Comparison of ENCODE assay signal across 11 mouse cellular contexts in the genomic region with DNA sequence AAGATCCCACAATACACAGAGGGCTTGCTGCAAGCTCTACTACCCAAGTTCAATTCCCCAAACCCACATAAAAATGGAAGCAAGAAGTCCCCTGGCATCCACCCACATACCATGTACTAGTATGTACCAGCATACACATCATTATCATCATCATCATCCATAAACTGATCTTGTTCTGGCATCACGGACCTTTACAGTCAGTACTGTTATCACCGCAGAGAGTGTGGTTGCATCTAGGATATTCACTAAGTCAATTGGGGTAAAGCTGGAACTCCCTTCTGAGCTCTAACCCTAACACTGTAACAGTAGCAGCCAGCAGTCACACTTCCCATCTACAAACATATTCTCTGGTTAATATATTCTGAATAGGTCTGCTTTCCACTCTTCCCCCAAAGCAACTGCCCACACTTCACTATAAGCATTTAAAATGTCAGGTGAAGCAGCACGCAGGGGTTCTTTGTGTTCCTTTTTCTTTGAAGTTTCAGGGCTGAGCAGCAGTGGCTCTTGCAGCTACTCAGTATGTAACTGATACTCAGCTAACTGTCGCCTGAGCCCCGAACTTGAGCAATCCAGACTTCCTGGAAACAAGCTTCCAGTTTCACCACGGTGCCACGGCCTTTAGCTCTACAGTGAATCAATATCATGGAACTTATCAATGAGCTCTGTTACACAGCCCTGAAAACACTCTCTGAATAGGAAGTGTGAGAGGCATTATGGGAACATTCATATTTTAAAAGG. TPM values are rescaled to one million over a fixed set of nuclear protein-coding genes. Genes with fewer than 3 reads are reported as not detected.
DNase-seq lines count a peak whose midpoint lies in the region; ATAC-seq and TF ChIP-seq lines count a peak whose summit lies in the region.
"Had no signal": no experiment of that assay in that cellular context is flagged by ENCODE, and none has a peak within 500 bp of the region (broad histone marks: within the 10 kb centered on the region; RNA-seq: fewer than 3 reads in every experiment).

No protein-coding gene starts in this region.

- peak overlapping the region; percentile 78 for H3K27ac ChIP-seq in liver, adult 2 months (replicated peaks; ENCODE audit: insufficient read depth, low read depth, low read length)

- H3K4me1 ChIP-seq in liver, adult 2 months (ENCODE audit: control insufficient read depth, insufficient read depth, low read length): peaks cover 63% of the 10 kb centered on the region

- H3K79me2 ChIP-seq in liver, adult 2 months (ENCODE audit: control insufficient read depth, insufficient read depth, low read length): peaks cover 59% of the 10 kb centered on the region

- peak; percentile 79 for DNase-seq in heart, adult 11 months
- no peak for DNase-seq in heart, adult 18-20 months
- peak; percentile 50 for DNase-seq in NIH3T3 (ENCODE audit: low read depth)
- DNase-seq in liver, adult 2 months (ENCODE audit: extremely low read depth, low read depth, low spot score): peak; percentile 96
- no peak for DNase-seq in B cell, adult 2 months
- DNase-seq in Muller cell, postnatal 12 days (ENCODE audit: inconsistent ontology term): no peak
- DNase-seq in adrenal gland, postnatal 10 days: no peak
- DNase-seq: adrenal gland, postnatal 14 days; cerebellum, postnatal 25 days; kidney, postnatal 4 days had no signal

- no peaks in the 10 kb centered on the region for H3K27me3 ChIP-seq in liver, adult 2 months (ENCODE audit: control insufficient read depth, insufficient read depth, low read length)

- no peaks in the 10 kb centered on the region for H3K36me3 ChIP-seq in liver, adult 2 months (ENCODE audit: control insufficient read depth, insufficient read depth, low read length)

- WGBS in liver, adult 2 months: 12% methylated on average over 7 of the region's 7 CpGs

- no peak for TF ChIP-seq POLR2A in liver, adult 2 months (IDR thresholded peaks at IDR 0.05; ENCODE audit: extremely low read depth, insufficient read depth, low read length)

- TF ChIP-seq CTCF in liver, adult 2 months (IDR thresholded peaks at IDR 0.05; ENCODE audit: low read depth, low read length): no peak

- peak; percentile 83 for ATAC-seq in megakaryocyte progenitor cell, adult 5-6 weeks (replicated peaks; ENCODE audit: poor library complexity)

- H3K4me3 ChIP-seq in liver, adult 2 months (ENCODE audit: insufficient read depth, low read depth, low read length): no peak overlapping the region

- H3K9ac ChIP-seq in liver, adult 2 months (ENCODE audit: low read depth, low read length): peak overlapping the region; percentile 41

RNA-seq across cellular contexts. Expression of gene Abhd17c, which starts 8.8 kb away (rescaled TPM):
- 10 to 100 TPM; 29.8 to 35.7 TPM for total RNA-seq in heart, adult 18-20 months (2021)
- 32.4 and 49.3 TPM in 2 replicates for total RNA-seq in liver, adult 2 months (2014; rRNA removed)
- 102 and 104 TPM in 2 replicates for polyA plus RNA-seq in liver, adult 2 months (2012; rRNA removed)
- 46.1 and 47.4 TPM in 2 replicates for total RNA-seq in megakaryocyte progenitor cell, adult 5-6 weeks (2015)
- 22.8 and 26.8 TPM in 2 replicates for total RNA-seq in megakaryocyte progenitor cell, adult 5-6 weeks (2017)
- 10 to 100 TPM; 42.0 to 43.7 TPM for total RNA-seq in adrenal gland, postnatal 10 days (2021)

RNA-seq across cellular contexts. Expression of gene Cemip, which starts 56.6 kb away (rescaled TPM):
- under 1 TPM in 1 of 2 experiments, not detected in 1; 0.08 TPM for total RNA-seq in heart, adult 18-20 months (2021)
- total RNA-seq in liver, adult 2 months (2014; rRNA removed): 0.07 TPM in 1 of 2 replicates, not detected in the other
- not detected in 2 replicates for polyA plus RNA-seq in liver, adult 2 months (2012; rRNA removed)
- total RNA-seq in megakaryocyte progenitor cell, adult 5-6 weeks (2015): not detected in 2 replicates
- not detected in 2 replicates for total RNA-seq in megakaryocyte progenitor cell, adult 5-6 weeks (2017)
- total RNA-seq in adrenal gland, postnatal 10 days (2021): 1 to 10 TPM; 1.7 to 1.8 TPM

Comparison
In these comparisons a context has a peak if more than half of its experiments do, and no peak if none do; other contexts are left out.
1. DNase-seq: peak in heart, adult 11 months (single experiment), NIH3T3 (single experiment) and liver, adult 2 months (single experiment); none in heart, adult 18-20 months (0 of 2), B cell, adult 2 months (0 of 2), Muller cell, postnatal 12 days (single experiment) and adrenal gland, postnatal 10 days (single experiment).